Comparison of ENCODE assay signal across 9 mouse cellular contexts in genomic region chr9:37406372-37406771, GRCm38 (mm10). TPM values are rescaled to one million over a fixed set of nuclear protein-coding genes. Genes with fewer than 3 reads are reported as not detected.
A peak's percentile ranks its signal among the peaks of the same experiment; 100 is the strongest.
DNase-seq lines count a peak whose midpoint lies in the region; ATAC-seq and TF ChIP-seq lines count a peak whose summit lies in the region.
"Had no signal": no experiment of that assay in that cellular context is flagged by ENCODE, and none has a peak within 500 bp of the region (broad histone marks: within the 10 kb centered on the region; RNA-seq: fewer than 3 reads in every experiment).

No protein-coding gene starts in this region.

- peak; percentile 49 for DNase-seq in kidney, adult 9 months
- DNase-seq in kidney, adult 18-20 months: no peak
- peak; percentile 25 to 61 for DNase-seq in cerebellum, postnatal 25 days
- peak; percentile 46 for DNase-seq in thymus, postnatal 4 days
- no peak for DNase-seq in left cerebral cortex, adult 8-10 months (ENCODE audit: low spot score in 2 of 2)
- no peak for DNase-seq in layer of hippocampus, adult 9-10 months (ENCODE audit: low spot score)

- 2% methylated on average over 1 of the region's 1 CpGs for WGBS in limb, embryonic 13.5 days

- no peaks in the 10 kb centered on the region for H3K4me1 ChIP-seq in ES-Bruce4 (ENCODE audit: control insufficient read depth, insufficient read depth, low read length)
- H3K4me1 ChIP-seq in limb, embryonic 13.5 days: peaks cover 10% of the 10 kb centered on the region

- no peaks in the 10 kb centered on the region for H3K36me3 ChIP-seq in ES-Bruce4 (ENCODE audit: control insufficient read depth, insufficient read depth, low read length, poor library complexity, severe bottlenecking)
- no peaks in the 10 kb centered on the region for H3K36me3 ChIP-seq in limb, embryonic 13.5 days

- no peaks in the 10 kb centered on the region for H3K27me3 ChIP-seq in ES-Bruce4 (ENCODE audit: control insufficient read depth, insufficient read depth, low read length, poor library complexity, severe bottlenecking)
- peaks cover 40% of the 10 kb centered on the region for H3K27me3 ChIP-seq in limb, embryonic 13.5 days

- TF ChIP-seq CTCF in ES-Bruce4 (IDR thresholded peaks at IDR 0.05; ENCODE audit: low read depth, low read length): peak; percentile 76

- no peak for TF ChIP-seq EP300 in ES-Bruce4 (IDR thresholded peaks at IDR 0.05; ENCODE audit: insufficient read depth, low read depth, low read length)

- no peaks in the 10 kb centered on the region for H3K9me3 ChIP-seq in ES-Bruce4 (replicated peaks; ENCODE audit: control insufficient read depth, insufficient read depth, low read length, poor library complexity, severe bottlenecking)
- H3K9me3 ChIP-seq in limb, embryonic 13.5 days: no peaks in the 10 kb centered on the region

- no peak overlapping the region for H3K27ac ChIP-seq in ES-Bruce4 (ENCODE audit: insufficient read depth, low read length)
- no peak overlapping the region for H3K27ac ChIP-seq in limb, embryonic 13.5 days

- no peak for TF ChIP-seq POLR2A in ES-Bruce4 (IDR thresholded peaks at IDR 0.05; ENCODE audit: insufficient read depth, low read length)

- ATAC-seq in limb, embryonic 13.5 days (ENCODE audit: low FRiP score, low read depth): peak; percentile 14; the same call in 1 of the 2 replicates

- no peak overlapping the region for H3K4me3 ChIP-seq in ES-Bruce4 (ENCODE audit: low read depth, low read length)
- no peak overlapping the region for H3K4me3 ChIP-seq in limb, embryonic 13.5 days

- H3K9ac ChIP-seq in ES-Bruce4 (ENCODE audit: low read depth, poor library complexity, severe bottlenecking): no peak overlapping the region
- H3K9ac ChIP-seq in limb, embryonic 13.5 days: no peak overlapping the region

- H3K4me2 ChIP-seq in limb, embryonic 13.5 days (replicated peaks): no peak overlapping the region

RNA-seq across cellular contexts. Expression of gene Robo4, which starts 4.7 kb away (rescaled TPM):
- 0.64 TPM in 1 of 2 replicates, not detected in the other for polyA plus RNA-seq in ES-Bruce4 (2011; ENCODE audit: insufficient read depth, insufficient read length, low read depth, missing spikeins)
- 10.3 and 11.9 TPM in 2 replicates for polyA plus RNA-seq in limb, embryonic 13.5 days (2015; fragmentation: Nextera tagmentation; extraction: Ambion mirVana)
- total RNA-seq in left cerebral cortex, adult 8-10 months (2022): 1 to 10 TPM; 6.4 to 8.2 (median 6.6) TPM

RNA-seq across cellular contexts. Expression of gene Robo3, which starts 26.7 kb away (rescaled TPM):
- 1.5 and 1.7 TPM in 2 replicates for polyA plus RNA-seq in ES-Bruce4 (2011; ENCODE audit: insufficient read depth, insufficient read length, low read depth, missing spikeins)
- 0.05 and 0.10 TPM in 2 replicates for polyA plus RNA-seq in limb, embryonic 13.5 days (2015; fragmentation: Nextera tagmentation; extraction: Ambion mirVana)
- 10 to 100 TPM; 11.7 to 19.2 (median 15.1) TPM for total RNA-seq in left cerebral cortex, adult 8-10 months (2022)

RNA-seq across cellular contexts. Expression of gene Hepacam, which starts 39.2 kb away (rescaled TPM):
- polyA plus RNA-seq in ES-Bruce4 (2011; ENCODE audit: insufficient read depth, insufficient read length, low read depth, missing spikeins): 0.22 and 0.84 TPM in 2 replicates
- polyA plus RNA-seq in limb, embryonic 13.5 days (2015; fragmentation: Nextera tagmentation; extraction: Ambion mirVana): 0.11 TPM in 1 of 2 replicates, not detected in the other
- total RNA-seq in left cerebral cortex, adult 8-10 months (2022): 10 to 100 TPM; 54.1 to 63.1 (median 57.4) TPM
- polyA plus RNA-seq: liver, embryonic 16.5 days had no signal

RNA-seq across cellular contexts. Expression of gene Ccdc15, which starts 58.1 kb away (rescaled TPM):
- polyA plus RNA-seq in ES-Bruce4 (2011; ENCODE audit: insufficient read depth, insufficient read length, low read depth, missing spikeins): 18.6 and 19.5 TPM in 2 replicates
- 8.0 and 9.1 TPM in 2 replicates for polyA plus RNA-seq in limb, embryonic 13.5 days (2015; fragmentation: Nextera tagmentation; extraction: Ambion mirVana)
- total RNA-seq in left cerebral cortex, adult 8-10 months (2022): 1 to 10 TPM; 2.6 to 4.1 (median 3.0) TPM

Comparison
In these comparisons a context has a peak if more than half of its experiments do, and no peak if none do; other contexts are left out.
1. DNase-seq: peak in kidney, adult 9 months (single experiment), cerebellum, postnatal 25 days (2 of 2) and thymus, postnatal 4 days (single experiment); none in kidney, adult 18-20 months (single experiment), left cerebral cortex, adult 8-10 months (0 of 2) and layer of hippocampus, adult 9-10 months (single experiment).